Mouse (Mus musculus) c-Kit-positive CD71-negative TER-119-negative erythroid progenitor cells, embryonic 14.5 days (primary cell): ENCODE measurements at regions not wholly inside any gene's neighbourhood (a gene's known extent, or its start where the extent isn't known, plus 50 kb on each side); places are given as distances from the start of the nearest gene placed in this dataset.
A peak's percentile ranks its signal among the peaks of the same experiment; 100 is the strongest.

Experiments
- DNase-seq: peaks from one replicate; pipeline ENCODE4 v3.0.0-alpha.2; 2013; ENCODE audit warnings: low read depth

GRCm38 (mm10) chr4:45713046-45713706, 85.6 kb upstream of the Aldh1b1 start:
- no peak for DNase-seq

DNA sequence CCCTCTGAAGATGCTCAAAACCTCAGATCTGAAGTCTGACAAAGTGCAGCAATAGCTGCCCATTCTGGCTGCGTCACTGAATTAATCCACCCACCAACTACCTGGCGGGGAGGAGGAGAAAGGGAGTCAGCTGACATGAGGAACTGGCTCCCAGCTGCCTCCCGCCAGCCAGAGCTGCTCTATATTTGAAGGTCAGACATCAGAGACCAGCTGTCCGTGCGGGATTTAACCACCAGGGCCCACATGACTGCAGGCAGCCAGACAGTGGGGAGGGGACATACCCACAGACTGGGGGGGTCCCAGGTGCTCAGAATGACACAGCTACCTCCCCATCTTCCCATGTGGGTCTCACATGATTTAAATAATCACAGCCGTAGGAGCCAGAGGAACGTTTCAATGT, 94.8 kb upstream of the Aldh1b1 start:
- DNase-seq: no peak

DNA sequence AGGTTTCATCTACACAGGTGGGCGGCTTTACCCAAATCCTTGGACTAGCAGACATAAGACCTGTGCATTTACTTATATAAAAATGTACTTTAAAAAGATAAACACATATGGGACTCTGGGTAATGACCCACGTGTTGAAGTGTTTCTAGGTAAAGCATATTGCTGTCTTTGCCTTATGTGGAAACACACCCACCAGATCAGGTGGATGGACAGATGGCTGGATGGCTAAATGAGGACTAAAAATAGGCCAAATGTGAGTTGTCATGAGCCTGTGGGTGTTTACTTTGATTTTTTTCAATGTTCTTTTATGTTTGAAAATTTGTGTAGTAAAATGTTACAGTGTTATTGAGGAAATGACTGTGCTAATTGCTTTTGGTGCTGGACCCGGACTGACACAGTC, 99.2 kb upstream of the Aldh1b1 start:
- DNase-seq: no peak

- no peak for DNase-seq
Measured at GRCm38 (mm10) chr4:45695239-45695638, 103.6 kb upstream of the Aldh1b1 start.

DNA sequence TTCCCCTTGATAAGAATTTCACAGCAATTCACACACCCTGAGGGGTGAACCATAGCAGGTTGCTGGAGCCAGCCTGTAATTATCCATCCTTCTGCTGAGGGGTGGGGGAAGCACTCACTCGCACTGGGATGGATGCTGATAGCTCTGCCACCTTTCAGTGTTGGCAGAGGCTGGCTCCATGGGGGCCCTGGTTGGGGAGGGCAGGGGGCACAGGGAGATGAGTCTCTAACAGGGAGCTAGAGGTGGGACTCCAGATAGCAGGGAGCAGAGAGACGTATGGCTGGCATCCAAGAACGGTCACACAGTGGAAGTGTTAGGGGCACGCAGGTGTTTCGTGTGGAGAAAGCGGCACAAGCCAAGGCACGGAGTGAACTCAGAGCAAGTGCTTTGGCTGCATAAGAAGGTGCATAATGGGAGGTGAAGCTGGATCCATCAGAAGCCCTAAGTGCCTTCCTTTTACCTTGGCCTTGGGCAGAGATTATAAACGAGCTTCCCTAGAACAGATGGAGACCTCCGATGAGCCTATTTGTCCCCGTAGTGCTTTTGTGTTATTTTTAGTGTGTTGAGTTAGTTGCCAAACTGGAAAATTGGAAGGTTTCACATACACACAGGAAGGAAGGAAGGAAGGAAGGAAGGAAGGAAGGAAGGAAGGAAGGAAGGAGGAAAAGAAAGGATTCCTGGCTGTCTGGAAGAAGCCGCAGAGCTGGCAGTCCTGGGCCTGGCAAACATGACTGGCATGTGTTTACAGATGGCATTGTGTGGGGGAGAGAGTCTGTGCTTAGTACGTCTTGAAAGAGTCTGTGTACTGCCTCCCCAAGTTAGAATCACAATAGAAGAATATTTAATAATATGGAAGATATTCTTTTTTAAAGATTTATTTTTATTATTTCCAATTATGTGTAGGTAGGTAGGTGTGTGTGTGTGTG, 108.6 kb upstream of the Aldh1b1 start:
- no peak for DNase-seq

GRCm38 (mm10) chr4:45689572-45689971, 109.2 kb upstream of the Aldh1b1 start:
- DNase-seq: no peak

DNA sequence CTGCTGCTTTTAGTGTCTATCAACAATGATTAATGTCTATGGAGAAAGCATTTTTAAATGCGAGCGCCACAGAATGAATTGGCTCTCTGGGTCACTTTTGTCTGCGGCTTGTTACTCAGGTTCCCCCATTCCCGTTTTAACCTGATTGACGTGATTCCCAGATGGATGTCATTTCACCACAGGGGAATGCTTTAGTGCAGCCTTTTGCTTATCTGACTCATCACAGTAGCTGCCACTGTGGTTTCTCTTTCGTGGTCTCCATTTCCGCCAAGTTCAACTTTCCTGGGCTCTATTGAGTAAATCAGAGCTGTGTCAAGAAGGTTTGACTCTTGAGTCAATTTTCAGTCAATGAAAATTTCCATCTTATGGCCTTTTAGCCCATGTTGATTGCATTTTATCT, 110.6 kb upstream of the Aldh1b1 start:
- DNase-seq: peak; percentile 8

GRCm38 (mm10) chr4:45685031-45685430, 113.8 kb upstream of the Aldh1b1 start:
- DNase-seq: no peak

DNA sequence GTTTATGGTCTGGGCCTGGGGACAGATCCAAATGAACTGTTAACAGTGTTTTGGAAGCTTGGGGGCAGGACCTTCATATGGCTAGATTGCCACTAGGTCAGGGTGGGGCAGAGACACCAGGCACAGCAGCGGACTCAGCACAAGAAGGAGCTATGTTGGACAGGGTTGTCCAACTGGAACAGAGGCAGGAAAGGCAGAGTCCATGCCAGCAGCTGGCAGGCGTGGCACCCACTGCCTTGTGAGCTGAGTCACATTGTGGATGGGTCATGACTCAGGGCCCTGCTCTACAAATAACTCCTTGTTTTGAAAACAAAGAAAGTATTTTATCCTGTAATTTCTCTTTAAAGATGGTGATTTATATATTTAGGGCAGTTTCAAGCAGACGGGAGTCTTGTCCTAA, 115.6 kb upstream of the Aldh1b1 start:
- no peak for DNase-seq

GRCm38 (mm10) chr4:45682746-45683145, 116.1 kb upstream of the Aldh1b1 start:
- no peak for DNase-seq

DNA sequence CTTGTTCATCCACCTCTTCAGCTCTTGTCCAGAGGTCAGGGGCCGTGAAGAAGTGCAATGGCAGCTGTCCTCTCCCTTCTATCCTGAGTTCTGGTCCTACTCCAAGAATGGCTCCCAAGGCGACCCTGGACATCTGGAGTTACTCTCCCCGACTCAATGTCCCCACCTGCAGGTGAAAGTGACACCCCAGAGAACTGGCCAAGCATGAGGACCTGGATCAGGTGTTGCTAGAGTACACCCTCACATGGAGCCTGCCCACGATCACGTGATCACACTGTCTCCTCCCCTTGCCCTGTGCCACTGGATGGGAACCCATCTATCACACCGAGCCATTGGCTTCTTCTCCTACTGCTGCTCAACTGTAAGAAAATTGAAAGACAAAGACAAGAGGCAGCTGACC, 122.7 kb upstream of the Aldh1b1 start:
- DNase-seq: no peak

DNA sequence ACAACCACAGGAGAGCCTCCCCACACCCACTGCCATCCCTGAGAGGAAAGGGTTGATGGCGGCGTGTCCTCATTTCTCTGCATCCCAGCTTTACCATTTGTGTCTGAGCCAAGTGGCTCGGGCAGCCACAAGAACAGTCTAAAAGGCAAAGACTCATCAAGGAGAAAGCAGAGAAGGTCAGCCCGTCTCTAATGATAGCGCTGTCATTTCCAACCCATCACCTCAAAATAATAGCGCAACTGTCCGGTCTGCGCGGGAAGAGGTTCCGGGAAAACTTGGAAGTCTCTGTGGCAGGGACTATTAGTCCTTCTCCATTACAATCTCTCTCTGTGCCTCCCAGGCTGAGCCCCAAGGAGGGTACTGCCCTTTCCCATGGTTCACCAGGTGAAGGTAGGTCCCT, 124.5 kb upstream of the Aldh1b1 start:
- DNase-seq: no peak

DNA sequence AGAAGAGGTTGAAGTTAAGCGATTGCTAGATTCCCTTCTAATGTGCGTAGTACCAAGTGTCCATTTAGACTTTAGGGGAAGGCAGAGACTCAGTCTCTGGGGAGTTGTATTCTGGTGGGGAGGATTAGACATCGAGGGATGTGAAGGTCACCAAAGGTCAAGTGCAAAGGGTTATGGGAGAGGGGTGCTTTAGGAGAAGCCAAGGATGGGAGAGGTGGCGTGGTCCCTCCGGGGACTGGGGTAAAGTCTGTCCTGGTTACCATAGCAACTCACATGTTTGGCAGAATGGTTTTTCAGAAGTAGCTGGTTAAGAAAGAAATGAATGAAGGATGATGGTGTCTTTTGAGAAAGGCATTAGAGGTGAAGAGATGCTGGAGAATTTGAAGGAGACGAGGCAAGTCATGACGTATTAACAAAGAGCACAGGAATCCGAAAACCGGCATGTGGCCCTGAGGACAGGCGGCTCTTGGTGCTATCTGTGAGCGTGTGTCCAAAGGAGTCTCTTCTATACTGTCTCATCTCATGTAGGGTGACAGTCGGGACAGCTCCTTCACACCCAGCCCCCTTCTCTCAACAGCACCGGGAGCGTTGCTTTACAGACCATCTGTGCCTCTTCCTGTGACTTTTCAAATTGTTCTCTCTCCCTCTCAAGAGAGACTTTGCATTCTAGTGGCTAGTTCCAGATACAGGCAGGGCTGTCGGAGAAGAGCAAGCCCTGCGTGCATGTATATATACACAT, 125.6 kb upstream of the Aldh1b1 start:
- DNase-seq: no peak

- DNase-seq: no peak
Measured at GRCm38 (mm10) chr4:45672262-45673076, 126.4 kb upstream of the Aldh1b1 start.

GRCm38 (mm10) chr4:45664372-45664771, 132.1 kb upstream of the Shb start:
- no peak for DNase-seq

DNA sequence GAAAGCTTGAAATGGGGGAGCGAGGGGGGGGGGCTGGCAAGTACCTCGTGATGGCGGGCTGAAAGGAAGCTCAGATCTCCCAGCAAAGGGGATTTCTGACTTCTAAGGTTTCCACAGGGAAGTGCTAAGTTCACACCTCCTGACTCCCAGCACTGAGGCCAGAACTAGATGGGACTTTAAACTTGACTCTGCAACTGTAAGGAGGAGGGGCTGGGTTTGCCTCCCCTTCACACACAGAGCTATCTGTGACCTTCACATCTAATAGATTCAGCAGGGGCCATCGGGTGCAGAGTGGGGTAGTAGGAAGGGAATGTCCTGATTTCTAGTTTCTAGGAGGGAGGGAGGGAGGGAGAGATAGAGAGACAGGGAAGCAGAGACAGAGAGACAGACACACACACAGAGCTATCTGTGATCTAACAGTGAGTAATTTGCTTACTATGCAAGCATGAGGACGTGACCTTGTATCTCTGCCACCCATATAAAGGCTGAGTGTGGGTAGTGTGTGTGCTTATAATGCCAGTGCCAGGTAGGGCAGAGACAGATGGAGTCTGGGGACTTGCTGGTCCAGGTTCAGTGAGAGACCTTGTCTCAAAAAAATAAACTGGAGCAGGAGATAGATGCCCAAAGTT, 125.2 kb upstream of the Shb start:
- DNase-seq: no peak

GRCm38 (mm10) chr4:45655780-45656179, 123.5 kb upstream of the Shb start:
- no peak for DNase-seq

- no peak for DNase-seq
Measured at GRCm38 (mm10) chr4:45654804-45655155, 122.5 kb upstream of the Shb start.

GRCm38 (mm10) chr4:45654019-45654803, 121.9 kb upstream of the Shb start:
- peak; percentile 23 for DNase-seq

DNA sequence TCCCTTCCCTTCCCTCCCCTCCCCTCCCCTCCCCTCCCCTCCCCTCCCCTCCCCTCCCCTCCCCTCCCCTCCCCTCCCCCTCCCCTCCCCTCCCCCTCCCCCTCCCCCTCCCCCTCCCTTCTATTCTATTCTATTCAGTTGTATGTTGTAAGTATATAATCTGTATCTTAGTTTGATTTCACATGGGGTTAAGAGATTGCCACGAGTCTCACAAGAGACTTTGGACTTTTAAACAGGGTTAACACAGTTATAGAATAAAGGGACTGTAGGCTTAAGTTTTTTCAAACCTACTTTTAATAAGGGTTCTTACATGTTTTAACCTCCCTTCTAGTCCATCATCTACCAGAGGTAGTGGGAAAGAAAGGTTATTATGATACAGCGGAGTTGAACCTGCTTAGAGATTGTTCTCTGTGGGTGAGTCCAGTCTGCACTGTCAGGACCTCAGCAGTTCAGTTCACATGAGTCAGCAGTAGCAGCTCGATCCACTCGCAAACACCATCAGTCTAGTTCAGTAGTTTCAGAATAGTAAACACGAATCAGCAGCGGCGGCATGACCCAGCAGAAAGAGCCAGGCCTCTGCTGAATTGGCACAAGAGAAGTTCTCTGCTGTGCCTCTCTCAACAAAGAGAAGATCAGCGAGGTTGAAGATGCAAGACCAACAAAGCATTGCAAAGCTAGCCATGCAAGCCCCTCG, 116.8 kb upstream of the Shb start:
- no peak for DNase-seq
